Mouse (Mus musculus) heart, adult 18-20 months (tissue): ENCODE results near the gene Cnot1. TPM values are rescaled to one million over a fixed set of nuclear protein-coding genes. Genes with fewer than 3 reads are reported as not detected.

ENCODE experiments used
- DNase-seq, 2 experiments: peaks; one replicate each; pipeline ENCODE4 v3.0.0; 2021 to 2022; ENCODE audit warnings: mixed read lengths in 1 of 2
- microRNA-seq, 2 experiments: library from miRNA; unstranded; fragments of <30 nt; microRNA quantifications; one replicate each; pipeline ENCODE4 v1.2.0; 2022
- total RNA-seq, 2 experiments: library from RNA; stranded (reverse); gene quantifications; 2 replicates each; pipeline ENCODE4 v1.2.3; 2021

The Cnot1 gene
- total RNA-seq, 2 experiments from 2014 or later: 99.8 to 110 TPM

DNA sequence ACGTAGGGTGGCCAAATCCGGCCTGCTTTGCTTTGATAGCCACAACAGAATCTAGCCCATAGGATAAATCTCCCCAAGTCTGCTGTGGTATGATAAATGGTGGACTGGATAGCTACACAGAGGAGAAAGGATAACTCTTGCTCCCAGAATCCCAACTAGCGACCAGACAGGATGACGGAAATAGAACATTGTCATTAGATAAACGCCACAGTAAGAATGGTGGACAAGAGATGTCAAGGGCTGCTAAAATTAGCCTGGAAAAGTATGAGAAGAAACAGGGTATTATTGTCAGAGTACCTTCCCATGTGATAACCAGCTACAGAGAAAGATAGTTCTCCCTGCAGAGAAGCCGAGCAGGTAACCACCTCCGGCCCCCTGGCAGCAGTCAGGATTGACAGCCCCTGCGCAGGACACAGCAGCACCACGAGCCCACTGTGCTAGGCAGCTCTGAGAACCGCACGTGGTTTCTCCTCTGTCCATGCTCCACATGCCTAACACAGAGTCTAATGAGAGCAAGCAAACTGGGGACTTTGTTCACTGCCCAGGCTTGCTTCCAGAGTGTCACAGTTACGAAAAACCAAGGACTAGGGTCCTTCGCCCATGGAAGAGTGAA lies 116.2 kb downstream of the Cnot1 start:
- peak; percentile 16 to 38 for DNase-seq

DNA sequence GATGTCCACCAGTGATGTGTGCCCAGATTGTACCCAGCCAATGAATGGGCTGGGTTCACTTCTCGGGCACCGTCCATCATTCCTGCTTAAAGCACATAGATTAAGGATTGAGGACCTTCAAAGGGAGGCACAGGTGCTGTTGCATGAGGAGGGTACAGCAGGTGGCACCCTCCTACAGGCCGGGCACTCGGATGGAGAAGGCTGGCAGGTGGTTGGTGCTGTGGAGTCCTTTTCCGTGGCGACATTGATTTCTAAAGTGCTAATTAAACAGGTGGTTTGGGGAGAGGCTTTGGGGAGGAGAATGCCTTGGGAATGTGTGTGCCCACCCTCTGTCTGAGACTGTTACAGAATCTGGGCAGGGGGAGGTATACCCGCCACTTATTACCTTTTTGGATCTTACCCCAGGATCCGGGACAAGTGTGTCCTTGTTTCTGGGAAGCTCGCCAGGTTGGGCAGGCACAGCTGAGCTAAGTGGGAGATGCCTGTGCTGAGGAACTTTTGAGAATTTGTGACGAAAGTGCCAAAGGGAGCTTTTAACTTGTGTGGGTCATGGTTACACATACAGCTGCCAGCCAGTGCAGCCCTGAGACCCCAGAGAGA lies 119.1 kb downstream of the Cnot1 start:
- DNase-seq: peak; percentile 32 to 54

DNA sequence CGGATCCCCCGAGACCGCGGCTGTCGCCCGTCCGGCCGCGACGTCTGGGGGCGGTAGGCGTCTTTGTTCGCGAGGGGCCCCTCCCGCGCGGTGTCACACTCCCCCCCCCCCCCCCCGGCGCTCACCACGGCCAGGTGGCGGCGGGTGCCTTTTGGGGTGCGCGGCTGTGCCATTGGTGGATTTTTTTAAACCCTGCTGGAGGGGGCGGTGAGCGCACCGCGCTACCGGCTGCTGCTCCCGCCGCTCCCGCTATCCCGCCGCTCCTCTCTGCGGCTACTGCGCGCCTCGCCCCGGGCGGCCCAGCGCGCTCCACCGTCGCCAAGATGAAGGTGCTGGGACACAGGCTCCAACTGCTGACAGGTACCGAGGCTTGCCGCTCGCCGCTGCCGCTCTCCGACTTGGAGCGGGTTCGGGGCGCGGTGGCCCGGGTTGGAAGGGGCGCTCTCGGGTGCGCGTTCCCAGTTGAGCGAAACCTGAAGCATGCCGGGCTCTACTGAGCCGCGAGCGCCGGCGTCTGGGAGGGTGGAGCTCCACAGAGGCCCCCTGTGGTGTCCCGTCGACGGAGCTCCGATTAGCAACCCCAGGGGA lies 129.1 kb downstream of the Cnot1 start:
- DNase-seq: no peak

DNA sequence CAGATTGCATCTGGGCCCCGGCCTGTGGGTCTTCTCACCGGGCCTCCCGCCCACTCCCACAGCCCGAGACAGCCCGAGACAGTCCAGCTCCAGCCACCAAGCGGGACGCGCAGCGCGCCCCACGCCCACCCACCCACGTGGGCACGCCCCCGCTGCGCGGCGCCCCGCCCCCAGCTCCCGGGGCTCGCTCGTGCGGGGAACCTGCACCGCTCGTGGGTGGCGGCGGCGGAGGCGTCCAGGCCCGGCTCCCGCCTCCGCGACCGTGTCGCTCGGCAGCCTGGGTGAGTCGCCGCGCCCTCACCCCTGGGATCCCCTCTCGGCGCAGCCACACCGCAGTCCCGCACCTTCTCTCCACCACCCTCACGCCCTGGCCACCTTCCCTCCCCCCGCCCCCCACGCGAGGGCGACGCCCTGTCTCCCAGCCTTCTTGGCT lies 129.7 kb downstream of the Cnot1 start:
- DNase-seq: no peak

- no peak for DNase-seq
Observed at GRCm38 (mm10) chr8:95676631-95677030, 130.6 kb downstream of the Cnot1 start, which contains the start of gene Ndrg4. Ndrg4 (plus strand) TSS chr8:95676980.

GRCm38 (mm10) chr8:95672811-95673210 lies 134.5 kb downstream of the Cnot1 start:
- DNase-seq: no peak

DNA sequence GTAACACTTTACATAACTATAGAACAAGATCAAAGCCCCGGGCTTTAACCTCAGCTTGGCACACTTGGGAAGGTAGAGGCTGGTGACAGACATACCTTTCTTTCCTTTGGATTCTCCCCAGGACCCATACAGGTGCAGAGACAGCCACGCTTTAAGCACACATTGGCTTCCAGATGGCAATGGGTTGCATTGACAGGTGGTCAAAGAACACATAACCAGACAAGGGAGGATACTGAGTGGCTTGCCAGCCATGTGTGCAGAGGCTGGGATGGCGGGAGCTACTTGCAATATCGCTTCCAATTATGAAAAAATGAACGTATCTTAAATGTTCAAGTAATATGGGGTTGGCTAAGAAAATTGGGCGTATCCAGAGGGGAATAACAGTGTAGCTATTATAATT lies 135.4 kb downstream of the Cnot1 start:
- no peak for DNase-seq

- DNase-seq: no peak
Observed at GRCm38 (mm10) chr8:95669967-95670366, 137.3 kb downstream of the Cnot1 start.

Small RNAs within 50 kb of the gene (microRNA-seq; reads per million reads assigned to microRNA genes)
- gene Mir7073: 0 to 0.27 reads per million in 2 experiments

Other genes with a start within 250 kb of the Cnot1 start
- gene Prss54, start 231.1 kb downstream of the Cnot1 start, total RNA-seq: not detected
- 1 to 10 TPM in 1 of 2 experiments, under 1 TPM in 1; 0.97 to 1.2 TPM for gene Gins3, start 174.0 kb downstream of the Cnot1 start, total RNA-seq
- 100 to 1,000 TPM; 144 to 150 TPM for gene Ndrg4, start 130.5 kb downstream of the Cnot1 start, total RNA-seq
- 10 to 100 TPM; 15.8 to 21.0 TPM for gene Setd6, start 91.6 kb downstream of the Cnot1 start, total RNA-seq
- 10 to 100 TPM; 90.8 to 97.5 TPM for gene Sap18b, start 17.9 kb upstream of the Cnot1 start, total RNA-seq
- gene Slc38a7, start 46.1 kb upstream of the Cnot1 start, total RNA-seq: 10 to 100 TPM; 10.7 to 11.3 TPM
- 100 to 1,000 TPM; 729 to 736 TPM for gene Got2, start 81.1 kb upstream of the Cnot1 start, total RNA-seq